ENCODE assay signal across 21 mouse cellular contexts in genomic region chr3:153509029-153509428, GRCm38 (mm10).
DNase-seq lines count a peak whose midpoint lies in the region; ATAC-seq and TF ChIP-seq lines count a peak whose summit lies in the region.
"Had no signal": no experiment of that assay in that cellular context is flagged by ENCODE, and none has a peak within 500 bp of the region (broad histone marks: within the 10 kb centered on the region; RNA-seq: fewer than 3 reads in every experiment).

No protein-coding gene starts in this region.

- peak overlapping the region; percentile 60 for H3K27ac ChIP-seq in midbrain, embryonic 13.5 days
- no peak overlapping the region for H3K27ac ChIP-seq in midbrain, embryonic 10.5 days (replicated peaks)
- H3K27ac ChIP-seq in forebrain, embryonic 16.5 days (ENCODE audit: low read length), result peak overlapping the region; percentile 52
- H3K27ac ChIP-seq in neural tube, embryonic 14.5 days (ENCODE audit: low read depth, low read length), result no peak overlapping the region
- H3K27ac ChIP-seq: gastrocnemius, adult 2 months; intestine, embryonic 15.5 days; limb, embryonic 13.5 days; liver, embryonic 13.5 days; neural tube, embryonic 13.5 days had no signal

- no peak for DNase-seq in midbrain, embryonic 10.5 days (ENCODE audit: low spot score)
- DNase-seq in brain, embryonic 14.5 days (ENCODE audit: low read depth), result peak; percentile 78
- DNase-seq in kidney, postnatal 4 days, result no peak
- no peak for DNase-seq in cerebellum, adult 18-20 months
- DNase-seq: adrenal gland, adult 8-10 months; cerebellum, adult 11-12 months; cerebellum, postnatal 36 days; gastrocnemius, adult 2 months; liver, embryonic 13.5 days; lung, embryonic 14.5 days; lung, postnatal 36 days; right cerebral cortex, postnatal 14 days; spleen, adult 18-20 months; thymus, postnatal 36 days had no signal

- H3K4me3 ChIP-seq in midbrain, embryonic 13.5 days (replicated peaks), result no peak overlapping the region
- H3K4me3 ChIP-seq in midbrain, embryonic 10.5 days, result no peak overlapping the region
- no peak overlapping the region for H3K4me3 ChIP-seq in forebrain, embryonic 16.5 days (replicated peaks; ENCODE audit: low read length)
- H3K4me3 ChIP-seq in neural tube, embryonic 14.5 days (ENCODE audit: low read depth, low read length), result no peak overlapping the region
- H3K4me3 ChIP-seq: gastrocnemius, adult 2 months; heart, embryonic 12.5 days; intestine, embryonic 15.5 days; limb, embryonic 13.5 days; liver, embryonic 13.5 days; neural tube, embryonic 13.5 days had no signal

- ATAC-seq in midbrain, embryonic 13.5 days, result peak; percentile 64
- peak; percentile 68 for ATAC-seq in forebrain, embryonic 16.5 days
- peak; percentile 31; the same call in 1 of the 2 replicates for ATAC-seq in neural tube, embryonic 14.5 days (ENCODE audit: low read depth)
- ATAC-seq: intestine, embryonic 15.5 days had no signal

- H3K9ac ChIP-seq in midbrain, embryonic 13.5 days (replicated peaks), result no peak overlapping the region
- H3K9ac ChIP-seq in forebrain, embryonic 16.5 days (replicated peaks; ENCODE audit: low read depth, low read length), result no peak overlapping the region
- H3K9ac ChIP-seq in neural tube, embryonic 14.5 days (replicated peaks; ENCODE audit: low read depth, low read length), result no peak overlapping the region
- H3K9ac ChIP-seq: heart, embryonic 12.5 days; intestine, embryonic 15.5 days; limb, embryonic 13.5 days; liver, embryonic 13.5 days; lung, embryonic 14.5 days; neural tube, embryonic 13.5 days had no signal

- H3K4me2 ChIP-seq in midbrain, embryonic 13.5 days (replicated peaks), result no peak overlapping the region
- no peak overlapping the region for H3K4me2 ChIP-seq in forebrain, embryonic 16.5 days (ENCODE audit: low read length)
- no peak overlapping the region for H3K4me2 ChIP-seq in neural tube, embryonic 14.5 days (ENCODE audit: low read depth, low read length)
- H3K4me2 ChIP-seq: heart, embryonic 12.5 days; intestine, embryonic 15.5 days; limb, embryonic 13.5 days; liver, embryonic 13.5 days; lung, embryonic 14.5 days; neural tube, embryonic 13.5 days had no signal

- no peak for TF ChIP-seq POLR2A in brain, embryonic 14.5 days (IDR thresholded peaks at IDR 0.05; ENCODE audit: borderline replicate concordance, extremely low read depth, insufficient read depth, insufficient read length, poor library complexity, severe bottlenecking)

- no peaks in the 10 kb centered on the region for H3K9me3 ChIP-seq in midbrain, embryonic 13.5 days
- no peaks in the 10 kb centered on the region for H3K9me3 ChIP-seq in midbrain, embryonic 10.5 days (replicated peaks)
- no peaks in the 10 kb centered on the region for H3K9me3 ChIP-seq in forebrain, embryonic 16.5 days (ENCODE audit: control insufficient read depth, low read length)
- H3K9me3 ChIP-seq in neural tube, embryonic 14.5 days (ENCODE audit: control insufficient read depth, low read length), result no peaks in the 10 kb centered on the region
- H3K9me3 ChIP-seq: heart, embryonic 12.5 days; intestine, embryonic 15.5 days; limb, embryonic 13.5 days; liver, embryonic 13.5 days; neural tube, embryonic 13.5 days had no signal

- WGBS in midbrain, embryonic 13.5 days, result 85% methylated on average over 3 of the region's 3 CpGs
- 92% methylated on average over 3 of the region's 3 CpGs for WGBS in midbrain, embryonic 10.5 days
- WGBS in forebrain, embryonic 16.5 days, result 77% methylated on average over 3 of the region's 3 CpGs
- WGBS in neural tube, embryonic 14.5 days, result 71% methylated on average over 3 of the region's 3 CpGs

- no peak for TF ChIP-seq CTCF in brain, embryonic 14.5 days (IDR thresholded peaks at IDR 0.05; ENCODE audit: borderline replicate concordance, extremely low read depth, insufficient read depth, insufficient read length)

- H3K36me3 ChIP-seq in midbrain, embryonic 13.5 days, result no peaks in the 10 kb centered on the region
- H3K36me3 ChIP-seq in midbrain, embryonic 10.5 days, result no peaks in the 10 kb centered on the region
- no peaks in the 10 kb centered on the region for H3K36me3 ChIP-seq in forebrain, embryonic 16.5 days (ENCODE audit: control insufficient read depth, insufficient read depth)
- no peaks in the 10 kb centered on the region for H3K36me3 ChIP-seq in neural tube, embryonic 14.5 days (ENCODE audit: control insufficient read depth, insufficient read depth, low read length)
- H3K36me3 ChIP-seq: heart, embryonic 12.5 days; intestine, embryonic 15.5 days; liver, embryonic 13.5 days; neural tube, embryonic 13.5 days had no signal

- no peaks in the 10 kb centered on the region for H3K27me3 ChIP-seq in midbrain, embryonic 13.5 days
- H3K27me3 ChIP-seq in midbrain, embryonic 10.5 days (ENCODE audit: low read depth, poor library complexity, severe bottlenecking), result no peaks in the 10 kb centered on the region
- no peaks in the 10 kb centered on the region for H3K27me3 ChIP-seq in forebrain, embryonic 16.5 days (replicated peaks; ENCODE audit: control insufficient read depth, insufficient read depth, low read length)
- H3K27me3 ChIP-seq in neural tube, embryonic 14.5 days (ENCODE audit: control insufficient read depth, insufficient read depth, low read length), result no peaks in the 10 kb centered on the region
- H3K27me3 ChIP-seq: heart, embryonic 12.5 days; intestine, embryonic 15.5 days; limb, embryonic 13.5 days; liver, embryonic 13.5 days; neural tube, embryonic 13.5 days had no signal

- H3K4me1 ChIP-seq in midbrain, embryonic 13.5 days (replicated peaks), result peaks cover 20% of the 10 kb centered on the region
- peaks cover 12% of the 10 kb centered on the region for H3K4me1 ChIP-seq in midbrain, embryonic 10.5 days
- peaks cover 8% of the 10 kb centered on the region for H3K4me1 ChIP-seq in forebrain, embryonic 16.5 days (replicated peaks; ENCODE audit: control insufficient read depth, insufficient read depth, low read length)
- 0 out of 2 replicates have a peak, but pooled peaks cover 3% of the 10 kb centered on the region for H3K4me1 ChIP-seq in neural tube, embryonic 14.5 days (ENCODE audit: control insufficient read depth, insufficient read depth, low read length)
- H3K4me1 ChIP-seq: intestine, embryonic 15.5 days had no signal

Comparison
In these comparisons a context has a peak if more than half of its experiments do, and no peak if none do; other contexts are left out.
1. H3K27ac ChIP-seq: peak in midbrain, embryonic 13.5 days (single experiment) and forebrain, embryonic 16.5 days (single experiment); none in midbrain, embryonic 10.5 days (single experiment) and neural tube, embryonic 14.5 days (single experiment).
2. Peak in every context shown above with its lines, with median percentiles within 50 percentile points of each other: ATAC-seq.